Mouse (Mus musculus) activated CD4-positive, CD25-positive, alpha-beta regulatory T cell, adult 4 months (primary cell): ENCODE data around the gene Rft1. TPM values are rescaled to one million over a fixed set of nuclear protein-coding genes. Genes with fewer than 3 reads are reported as not detected.
A peak's percentile ranks its signal among the peaks of the same experiment; 100 is the strongest.

Experiments used
- ATAC-seq: one replicate; pipeline ENCODE4 v1.8.0; 2017
- polyA plus RNA-seq, 2 experiments: library from polyadenylated mRNA; unstranded; fragments of 100-300 nt; shearing (Covaris generic); gene quantifications; one replicate each; pipeline ENCODE4 v1.2.1; 2017

Rft1 gene
- polyA plus RNA-seq, 2 experiments from 2014 or later, result 12.9 to 13.1 TPM

- ATAC-seq, result no peak
Measured at GRCm38 (mm10) chr14:30630811-30631576, 23.2 kb upstream of the Rft1 start.

GRCm38 (mm10) chr14:30631834-30632233 lies 22.3 kb upstream of the Rft1 start:
- no peak for ATAC-seq

DNA sequence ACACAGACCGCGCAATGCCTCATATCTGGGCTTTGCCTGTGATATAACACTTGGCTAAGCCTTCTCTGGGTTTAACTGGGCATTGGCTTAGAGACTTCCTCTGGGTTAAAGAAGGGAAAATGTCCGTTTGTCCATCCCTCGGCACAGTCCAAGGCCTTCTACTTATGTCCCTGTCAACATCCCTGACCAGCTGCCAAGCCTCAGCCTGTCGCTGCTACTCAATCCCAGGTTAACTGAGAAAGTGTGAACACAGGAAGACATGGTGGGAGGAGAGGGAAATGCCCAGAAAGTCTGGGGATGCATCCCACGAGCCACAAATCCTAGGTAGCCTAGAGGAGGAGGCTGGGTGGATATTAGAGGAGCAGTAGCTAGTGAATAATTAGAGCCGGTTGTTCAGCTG lies 20.5 kb upstream of the Rft1 start:
- ATAC-seq, result no peak

DNA sequence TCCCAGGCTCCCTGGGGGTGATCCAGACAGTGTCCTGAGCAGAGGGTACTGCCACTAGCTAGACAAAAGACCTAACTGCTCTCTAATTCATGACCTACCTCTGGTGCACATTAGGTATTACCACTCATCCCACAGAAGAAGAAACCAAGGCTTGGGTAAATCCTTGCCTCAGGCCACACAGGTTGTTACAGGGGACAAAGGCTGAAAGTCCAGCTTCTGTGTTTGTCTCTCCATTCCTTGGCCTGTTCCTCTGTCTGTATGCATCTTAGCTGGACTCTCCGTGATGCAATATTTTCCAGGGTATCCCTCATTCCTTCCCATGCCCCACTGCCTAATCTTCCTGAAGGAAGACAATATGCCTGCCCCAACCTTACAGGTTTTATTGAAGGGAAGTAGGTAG lies 19.7 kb upstream of the Rft1 start:
- no peak for ATAC-seq

DNA sequence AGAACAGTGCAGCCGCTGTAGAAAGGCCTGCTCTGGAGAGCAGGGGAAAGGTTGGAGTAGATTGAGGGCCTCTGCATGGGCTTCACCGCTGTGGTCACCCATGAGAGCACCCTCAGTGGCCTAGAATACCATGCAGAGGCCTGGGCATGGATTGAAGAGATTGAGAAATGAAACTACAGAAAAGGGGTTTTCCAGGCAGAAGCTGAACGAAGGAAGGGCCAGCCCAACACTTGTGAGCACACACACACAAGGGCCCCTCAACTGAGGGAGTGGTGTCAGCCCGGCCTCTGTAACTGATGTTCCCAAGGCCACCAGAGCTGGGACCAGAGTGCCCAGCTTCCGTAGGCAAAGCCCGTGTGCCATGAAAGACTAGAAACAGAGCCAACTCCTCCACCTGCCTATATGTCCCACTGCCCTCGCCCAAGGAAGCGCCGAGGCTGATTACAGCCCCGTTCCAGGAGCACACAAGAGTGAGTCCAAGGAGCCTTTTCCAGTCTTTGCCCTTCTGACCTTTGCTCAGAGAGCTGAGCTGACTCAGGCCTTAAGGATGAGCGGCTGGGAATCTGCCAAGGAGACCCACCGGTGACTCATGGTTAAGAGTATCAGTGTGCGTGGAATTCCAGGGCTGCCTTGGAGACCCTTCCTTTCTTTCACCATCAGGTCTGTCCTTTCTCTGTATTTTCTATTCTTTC lies 18.8 kb upstream of the Rft1 start:
- ATAC-seq, result no peak

GRCm38 (mm10) chr14:30636499-30636898 lies 17.7 kb upstream of the Rft1 start:
- no peak for ATAC-seq

DNA sequence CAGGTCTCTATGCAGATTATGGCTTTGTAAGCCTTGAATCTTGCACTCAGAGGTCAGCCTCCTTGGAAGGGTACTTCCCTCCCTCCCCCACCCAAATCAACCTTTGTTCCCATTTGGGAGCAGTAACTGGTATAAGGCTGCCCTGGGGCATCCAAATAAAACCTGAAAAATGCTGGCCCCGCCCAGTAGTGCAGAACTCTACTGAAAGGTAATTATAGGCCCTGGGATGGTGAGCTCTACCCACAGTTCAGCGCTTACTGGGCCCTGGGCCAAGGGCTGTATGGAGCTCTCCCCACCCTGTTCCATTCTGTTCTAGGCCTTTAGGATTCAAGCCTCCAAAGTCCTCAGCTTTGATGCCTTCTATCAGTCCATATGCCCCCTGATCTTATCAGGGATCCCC lies 17.1 kb upstream of the Rft1 start:
- no peak for ATAC-seq

DNA sequence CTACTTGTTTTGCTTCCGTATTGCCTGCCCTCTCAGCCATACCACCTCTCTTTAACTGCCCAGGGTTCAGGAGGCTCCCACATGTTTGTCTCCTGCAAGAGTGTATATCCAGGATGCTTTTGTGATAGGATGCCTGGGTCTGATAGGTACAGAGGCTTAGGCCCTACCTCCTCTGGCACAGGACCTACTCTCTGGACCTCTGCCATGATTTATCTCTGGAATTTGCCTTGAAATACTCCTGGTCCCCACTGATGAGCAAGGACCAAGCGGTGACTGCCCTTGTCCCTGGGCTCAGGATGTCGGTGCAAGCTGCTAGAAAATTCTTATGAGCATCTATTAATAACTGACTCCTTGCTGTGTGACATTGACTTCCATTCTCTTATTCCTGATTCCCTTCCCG lies 16.2 kb upstream of the Rft1 start:
- no peak for ATAC-seq

DNA sequence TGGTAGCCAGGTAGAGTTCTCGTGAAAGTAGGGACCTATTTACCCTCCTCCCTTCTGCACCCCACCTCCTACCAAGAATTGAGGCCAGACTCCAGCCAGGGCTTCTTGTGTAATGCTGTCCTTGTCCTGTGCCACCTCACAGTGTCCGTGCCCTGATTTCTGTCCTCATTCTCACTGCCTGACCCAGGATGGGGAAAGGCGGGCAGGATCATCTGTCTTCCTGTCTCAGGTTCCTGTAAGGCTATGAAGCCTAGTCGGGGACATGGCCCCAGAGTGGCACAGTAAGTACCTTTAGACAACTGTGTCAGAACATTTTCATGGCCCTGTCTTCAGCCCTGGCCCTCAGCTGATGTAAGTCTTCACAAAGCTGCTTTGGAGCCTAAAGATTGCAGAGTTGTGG lies 15.5 kb upstream of the Rft1 start:
- no peak for ATAC-seq

GRCm38 (mm10) chr14:30641748-30642147 lies 12.4 kb upstream of the Rft1 start:
- no peak for ATAC-seq

DNA sequence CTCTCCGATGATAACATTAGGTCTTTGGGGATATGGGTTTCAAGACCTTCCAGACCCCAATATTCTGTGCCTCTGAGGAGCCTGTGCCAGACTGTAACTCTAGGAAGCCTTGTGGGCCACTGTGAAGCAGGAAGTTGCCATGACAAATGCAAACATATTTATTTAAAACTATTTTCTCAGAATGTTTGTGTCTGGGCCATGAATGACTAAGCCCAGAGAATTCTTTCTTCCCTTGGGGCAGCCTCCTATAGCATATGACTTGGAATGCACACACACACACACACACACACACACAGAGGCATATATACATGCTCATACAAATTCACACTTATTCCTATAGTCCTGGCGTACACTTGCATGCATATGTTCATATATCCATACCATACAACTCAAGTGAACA lies 10.1 kb upstream of the Rft1 start:
- no peak for ATAC-seq

DNA sequence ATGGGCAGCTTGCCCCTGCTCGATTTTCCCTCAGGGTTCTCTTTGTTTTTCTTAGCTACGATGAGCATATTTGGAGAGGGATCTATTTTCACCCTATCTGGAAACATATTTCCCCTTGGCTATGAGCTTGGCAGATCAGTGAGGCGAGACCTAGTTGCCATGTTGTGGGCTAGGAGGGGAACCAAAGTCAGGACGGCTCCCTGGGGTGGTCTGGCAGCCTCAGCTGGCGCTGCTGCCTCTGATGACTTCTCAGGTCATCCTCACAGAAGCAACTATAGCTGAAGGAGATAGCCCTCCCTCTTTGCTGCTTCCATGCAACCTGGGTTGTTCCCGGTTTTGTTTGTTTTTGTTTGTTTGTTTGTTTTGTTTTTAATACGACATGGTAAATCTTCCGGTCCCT lies 9.1 kb upstream of the Rft1 start:
- ATAC-seq, result no peak

GRCm38 (mm10) chr14:30646486-30646885 lies 7.7 kb upstream of the Rft1 start:
- ATAC-seq, result no peak

DNA sequence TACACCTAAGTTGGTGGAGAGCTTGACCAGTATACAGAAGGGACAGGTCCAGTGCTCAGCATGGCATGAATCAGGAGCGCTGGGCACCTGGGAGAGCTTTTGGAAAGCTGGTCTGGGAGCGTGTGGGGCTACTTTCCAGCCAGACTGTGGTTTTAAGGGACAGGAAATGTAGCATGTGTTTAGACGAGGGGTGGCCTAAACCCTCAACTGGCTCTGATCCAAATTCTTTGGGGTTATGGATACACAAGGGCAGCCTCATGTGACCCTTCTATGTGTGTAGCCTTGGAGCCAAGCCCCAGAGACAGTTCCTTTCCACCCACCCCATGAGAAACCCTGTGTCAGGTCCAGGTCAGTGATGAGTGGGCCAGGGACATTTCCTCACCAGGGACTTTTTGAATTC lies 5.7 kb upstream of the Rft1 start:
- ATAC-seq, result no peak

DNA sequence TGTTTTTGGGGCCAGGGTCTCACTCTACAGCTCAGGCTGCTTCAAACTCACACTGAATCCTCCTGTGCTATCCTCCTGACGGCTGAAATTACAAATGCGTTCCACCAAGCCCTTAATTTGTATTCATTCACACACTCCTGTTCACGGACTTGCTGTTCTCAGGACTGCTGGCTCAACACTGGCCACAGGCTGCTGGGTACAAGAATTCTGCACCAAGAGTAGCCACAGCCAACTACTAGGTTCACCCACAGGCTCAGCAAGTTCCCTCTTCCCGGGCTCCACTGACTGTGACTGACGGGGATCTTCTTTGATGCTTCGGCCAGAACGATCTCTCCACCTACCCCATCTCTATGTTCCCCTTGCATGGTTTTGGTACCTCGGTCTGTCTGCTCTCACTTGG lies 4.4 kb upstream of the Rft1 start:
- ATAC-seq, result no peak

- no peak for ATAC-seq
Measured at GRCm38 (mm10) chr14:30650969-30651368, 3.2 kb upstream of the Rft1 start.

- ATAC-seq, result no peak
Measured at GRCm38 (mm10) chr14:30654691-30655228, 600 bp downstream of the Rft1 start.

- ATAC-seq, result no peak
Measured at GRCm38 (mm10) chr14:30655531-30655930, 1.4 kb downstream of the Rft1 start.

- no peak for ATAC-seq
Measured at GRCm38 (mm10) chr14:30666061-30666460, 11.9 kb downstream of the Rft1 start.

GRCm38 (mm10) chr14:30666604-30667003 lies 12.4 kb downstream of the Rft1 start:
- ATAC-seq, result no peak

DNA sequence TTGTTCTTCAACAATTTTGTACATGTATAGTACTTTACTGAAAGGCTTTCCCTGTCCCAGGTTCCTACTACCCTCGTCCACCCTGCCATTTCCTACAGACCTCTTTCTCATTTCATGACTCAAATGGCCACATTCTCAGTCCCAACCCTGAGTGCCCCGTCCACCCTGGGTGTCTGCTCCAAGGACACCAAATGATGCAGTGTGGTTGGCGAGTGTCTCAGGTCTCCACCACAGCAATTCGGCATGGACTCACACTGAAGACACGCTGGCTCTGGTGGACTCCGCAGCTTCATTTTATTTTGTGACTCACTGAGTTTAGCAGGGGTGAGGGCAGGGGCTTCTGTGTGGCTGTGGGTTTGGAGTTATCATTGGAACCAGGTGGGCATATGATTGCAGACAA lies 16.0 kb downstream of the Rft1 start:
- no peak for ATAC-seq

DNA sequence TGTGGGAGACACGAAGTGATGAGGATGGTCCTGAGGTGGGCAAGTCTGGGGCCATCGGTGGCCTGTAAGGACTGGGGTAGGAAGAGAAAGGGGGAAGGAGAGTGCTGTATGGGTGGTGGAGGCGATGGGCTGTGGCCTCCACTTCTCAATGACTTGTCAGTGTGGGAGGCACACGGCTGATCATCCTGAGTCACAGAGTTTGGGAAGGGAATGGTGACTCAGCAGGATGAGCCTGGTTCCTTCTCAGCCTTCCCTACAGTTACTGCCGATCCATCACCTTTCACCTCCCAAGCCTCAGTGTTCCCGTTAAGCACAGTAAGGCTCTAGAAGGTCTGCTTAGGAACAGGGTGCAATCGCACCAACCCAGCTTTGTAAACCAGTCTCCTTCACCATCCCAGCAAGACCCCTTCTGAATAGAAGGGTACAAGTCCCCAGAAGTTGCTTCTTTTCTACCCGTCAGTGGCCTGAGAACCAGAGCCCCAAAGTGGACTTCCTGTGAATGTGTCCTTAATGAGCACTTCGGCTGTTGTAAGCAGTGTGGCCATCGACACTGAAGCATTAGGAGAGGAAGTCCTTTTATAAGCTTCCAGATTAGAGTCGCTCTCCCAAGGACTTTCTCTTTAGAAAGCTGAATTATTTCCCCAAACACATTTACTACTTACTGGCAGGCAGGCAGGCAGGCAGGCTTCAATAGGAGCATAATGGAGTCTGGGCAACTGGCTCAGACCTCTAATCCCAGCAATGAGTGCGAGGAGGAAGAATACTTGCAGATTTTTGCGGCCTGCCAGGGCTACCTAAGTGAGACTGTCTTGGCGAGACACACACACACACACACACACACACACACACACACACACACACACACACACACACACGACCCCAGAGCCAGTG lies 17.2 kb downstream of the Rft1 start:
- ATAC-seq, result no peak

- peak; percentile 74 for ATAC-seq
Measured at GRCm38 (mm10) chr14:30671986-30672312, 17.8 kb downstream of the Rft1 start.
